Mouse (Mus musculus) retina, postnatal 7 days (tissue): Measurements from ENCODE around the gene Gm21983.

ENCODE experiments used
- DNase-seq: peaks from one replicate; pipeline ENCODE4 v3.0.0-alpha.2; 2012; ENCODE audit warnings: low read depth, low spot score

The Gm21983 gene

GRCm38 (mm10) chr7:27180837-27181695 lies at the start of gene Gm21983, which contains the start of gene Mia:
Gene Gm21983, minus strand, starts transcription at chr7:27181086.
Gene Mia, minus strand, starts transcription at chr7:27181157.
- no peak for DNase-seq

GRCm38 (mm10) chr7:27228865-27229264 lies 48.0 kb upstream of the Gm21983 start:
- DNase-seq, result no peak

- DNase-seq, result peak; percentile 89
These were observed 47.5 kb upstream of the Gm21983 start, which contains the start of gene Itpkc for GRCm38 (mm10) chr7:27228281-27228821. Gene Itpkc, minus strand, starts transcription at chr7:27228661.

GRCm38 (mm10) chr7:27227676-27228075 lies 46.8 kb upstream of the Gm21983 start:
- no peak for DNase-seq

- no peak for DNase-seq
These were observed 46.4 kb upstream of the Gm21983 start for GRCm38 (mm10) chr7:27227276-27227675.

GRCm38 (mm10) chr7:27224877-27225575 lies 44.1 kb upstream of the Gm21983 start:
- DNase-seq, result no peak

GRCm38 (mm10) chr7:27222538-27222937 lies 41.7 kb upstream of the Gm21983 start:
- no peak for DNase-seq

- no peak for DNase-seq
These were observed 41.1 kb upstream of the Gm21983 start for GRCm38 (mm10) chr7:27221939-27222338.

GRCm38 (mm10) chr7:27219937-27220336 lies 39.1 kb upstream of the Gm21983 start:
- DNase-seq, result no peak

- no peak for DNase-seq
These were observed 37.7 kb upstream of the Gm21983 start for GRCm38 (mm10) chr7:27218586-27218985.

- DNase-seq, result no peak
These were observed 31.7 kb upstream of the Gm21983 start for GRCm38 (mm10) chr7:27212626-27213025.

- DNase-seq, result no peak
These were observed 23.0 kb upstream of the Gm21983 start for GRCm38 (mm10) chr7:27203730-27204449.

- no peak for DNase-seq
These were observed 17.9 kb upstream of the Gm21983 start for GRCm38 (mm10) chr7:27198779-27199178.

GRCm38 (mm10) chr7:27198355-27198754 lies 17.5 kb upstream of the Gm21983 start:
- DNase-seq, result no peak

GRCm38 (mm10) chr7:27197634-27198033 lies 16.7 kb upstream of the Gm21983 start:
- no peak for DNase-seq

- no peak for DNase-seq
These were observed 16.2 kb upstream of the Gm21983 start for GRCm38 (mm10) chr7:27197136-27197535.

- DNase-seq, result peak; percentile 97
These were observed 15.1 kb upstream of the Gm21983 start, which contains the start of the genes BC024978 and Snrpa for GRCm38 (mm10) chr7:27195681-27196611. Gene BC024978, plus strand, starts transcription at chr7:27195781. Gene Snrpa, minus strand, starts transcription at chr7:27196271.

- DNase-seq, result no peak
These were observed 12.8 kb upstream of the Gm21983 start for GRCm38 (mm10) chr7:27193731-27194130.

- no peak for DNase-seq
These were observed 11.5 kb upstream of the Gm21983 start for GRCm38 (mm10) chr7:27192434-27192833.

GRCm38 (mm10) chr7:27189271-27189931 lies 8.5 kb upstream of the Gm21983 start:
- no peak for DNase-seq
